Mouse (Mus musculus) ES-CJ7 (cell line): Measurements from ENCODE around the gene Vax2.

Experiments used
- DNase-seq: peaks from one replicate; pipeline ENCODE4 v3.0.0; 2011; ENCODE audit warnings: low read depth, low spot score

Gene Vax2

GRCm38 (mm10) chr6:83762880-83763431, 51.9 kb downstream of the Vax2 start:
- peak; percentile 74 for DNase-seq

GRCm38 (mm10) chr6:83766982-83767381, 55.9 kb downstream of the Vax2 start:
- DNase-seq, result no peak

- no peak for DNase-seq
These were observed 57.4 kb downstream of the Vax2 start for GRCm38 (mm10) chr6:83768485-83768884.

GRCm38 (mm10) chr6:83774126-83774525, 63.1 kb downstream of the Vax2 start:
- DNase-seq, result no peak

- no peak for DNase-seq
These were observed 63.9 kb downstream of the Vax2 start for GRCm38 (mm10) chr6:83774781-83775563.

- DNase-seq, result peak; percentile 95
These were observed 64.7 kb downstream of the Vax2 start, which contains the start of gene Tex261 for GRCm38 (mm10) chr6:83775638-83776293. Gene Tex261, minus strand, starts transcription at chr6:83775813.

GRCm38 (mm10) chr6:83778306-83778705, 67.2 kb downstream of the Vax2 start:
- no peak for DNase-seq

- peak; percentile 75 for DNase-seq
These were observed 68.0 kb downstream of the Vax2 start for GRCm38 (mm10) chr6:83779026-83779425.

GRCm38 (mm10) chr6:83786426-83786825, 75.4 kb downstream of the Vax2 start:
- no peak for DNase-seq
